Mouse (Mus musculus) bone marrow macrophage, adult 2 months (primary cell): ENCODE results near the gene Strbp.

Experiments used
- CTCF ChIP-seq: IDR thresholded peaks from 2 replicates; pipeline ENCODE4 v1.5.1; 2012; ENCODE audit warnings: low read depth, mild to moderate bottlenecking, low read length, moderate library complexity
- POLR2A ChIP-seq: IDR thresholded peaks from 2 replicates; pipeline ENCODE4 v1.6.1; 2012; ENCODE audit warnings: mild to moderate bottlenecking, low read depth, low read length, borderline replicate concordance

GRCm38 (mm10) chr2:37744773-37745395, 41.2 kb upstream of the Strbp start:
- TF ChIP-seq CTCF (no peak), POLR2A (no peak)
